Mouse (Mus musculus) C2C12 (cell line): ENCODE measurements around the gene Fbxo47.

Source experiments
- CTCF ChIP-seq: IDR thresholded peaks from one replicate; pipeline ENCODE4 v1.5.1; 2011; ENCODE audit not compliant: control insufficient read depth, insufficient read depth, insufficient read length
- MAX ChIP-seq: IDR thresholded peaks from one replicate; pipeline ENCODE4 v1.6.1; 2011; ENCODE audit warnings: mild to moderate bottlenecking, control low read depth
- MYOD1 ChIP-seq: IDR thresholded peaks from one replicate; pipeline ENCODE4 v1.6.1; 2011; ENCODE audit warnings: low read depth; ENCODE audit not compliant: control insufficient read depth, insufficient read length
- MYOG ChIP-seq: IDR thresholded peaks from one replicate; pipeline ENCODE4 v1.6.1; 2011; ENCODE audit not compliant: control insufficient read depth, insufficient read length; ENCODE audit errors: extremely low read depth

DNA sequence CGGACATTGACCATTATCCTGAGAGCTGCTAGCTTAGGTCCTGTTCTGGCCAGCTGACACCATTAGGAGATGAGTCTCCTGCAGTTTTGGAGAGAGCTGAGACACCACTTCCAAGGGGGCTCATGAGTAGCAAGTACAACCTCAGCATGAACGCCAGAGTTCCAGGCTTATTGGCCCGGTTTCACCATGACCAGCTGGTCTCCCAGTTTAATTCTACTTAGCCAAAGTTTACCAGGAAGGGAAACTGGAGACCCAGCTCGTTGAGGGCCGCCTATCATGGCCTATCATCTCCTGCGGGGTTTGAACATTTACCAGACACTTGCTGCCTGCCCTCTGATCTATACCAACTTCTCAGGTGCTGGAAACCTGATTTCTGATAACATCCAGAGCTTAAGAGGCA, 76.3 kb downstream of the Fbxo47 start:
- TF ChIP-seq CTCF (no peak), MYOG (no peak), MAX (no peak), MYOD1 (no peak)
